Mouse (Mus musculus): ENCODE results near the gene Bscl2. TPM values are rescaled to one million over a fixed set of nuclear protein-coding genes. Genes with fewer than 3 reads are reported as not detected.
"Not testable (repeated sequence)": the region's sequence is repeated elsewhere in the genome, so short reads cannot be mapped to it uniquely, and the experiment has no call there.

Gene Bscl2
- total RNA-seq, 2 experiments from 2014 or later, result 144 to 158 TPM

DNA sequence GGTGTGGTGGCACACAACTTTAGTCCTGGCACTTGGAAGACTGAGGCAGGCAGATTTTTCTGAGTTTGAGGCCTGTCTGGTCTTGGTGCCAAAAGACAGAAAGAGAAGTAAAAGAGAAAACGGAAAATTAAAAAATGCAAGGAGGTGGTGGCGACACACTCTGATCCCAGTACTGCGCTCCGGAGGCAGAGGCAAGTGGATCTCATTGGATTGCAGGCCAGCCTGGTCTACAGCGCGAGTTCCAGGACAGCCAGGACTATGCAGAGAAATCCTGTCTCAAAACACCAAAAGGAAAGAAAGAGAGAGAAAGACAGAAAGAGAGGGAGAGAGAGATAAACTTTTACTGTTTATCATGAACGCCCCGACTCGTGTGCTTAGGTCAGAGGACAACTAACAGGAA is 33.6 kb downstream of the Bscl2 start:
- DNase-seq (ENCODE audit: low spot score in 2 of 2), result no peak

DNA sequence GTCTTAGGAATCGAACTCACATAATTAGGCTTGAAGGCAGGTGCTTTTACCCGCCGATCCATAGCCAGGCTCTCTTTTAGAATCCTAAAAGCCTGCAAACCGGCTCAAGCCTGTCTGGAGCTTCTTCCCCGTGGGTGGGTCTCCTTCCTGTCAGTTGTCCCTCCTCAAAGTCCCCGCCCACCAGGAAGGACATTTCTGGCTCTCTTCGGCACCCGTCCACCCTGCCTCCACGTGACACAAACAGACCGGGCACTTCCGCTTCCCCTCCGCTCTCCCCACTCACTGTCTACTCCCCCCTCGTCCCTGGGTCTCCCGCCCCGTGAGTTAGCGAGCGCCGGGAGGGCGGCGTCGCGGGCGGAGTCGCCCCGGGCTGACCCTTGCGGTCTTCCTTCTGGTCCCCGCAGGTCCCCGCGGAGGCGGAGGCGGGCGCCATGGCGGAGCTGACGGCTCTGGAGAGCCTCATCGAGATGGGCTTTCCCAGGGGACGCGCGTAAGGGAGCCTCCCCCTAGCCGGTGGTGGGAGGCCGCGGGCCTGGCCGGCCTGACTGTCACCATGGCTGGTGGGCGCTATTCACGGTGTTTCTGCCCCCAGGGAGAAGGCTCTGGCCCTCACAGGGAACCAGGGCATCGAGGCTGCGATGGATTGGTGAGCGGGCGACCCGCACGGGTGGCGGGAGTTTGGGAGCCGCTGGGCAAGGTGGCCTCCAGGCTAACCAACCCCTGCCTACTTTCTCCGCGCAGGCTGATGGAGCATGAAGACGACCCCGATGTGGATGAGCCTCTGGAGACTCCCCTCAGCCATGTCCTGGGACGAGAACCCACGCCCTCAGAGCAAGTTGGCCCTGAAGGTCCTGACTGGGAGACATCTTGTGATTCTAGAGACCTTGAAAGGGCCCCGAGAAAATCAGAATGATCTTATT is 34.3 kb downstream of the Bscl2 start, which contains the start of gene Ubxn1:
Ubxn1 (plus strand) TSS at position 230 of the 920 bp plus-strand sequence.
- peak; percentile 95 to 97 for DNase-seq (ENCODE audit: low spot score in 2 of 2)

DNA sequence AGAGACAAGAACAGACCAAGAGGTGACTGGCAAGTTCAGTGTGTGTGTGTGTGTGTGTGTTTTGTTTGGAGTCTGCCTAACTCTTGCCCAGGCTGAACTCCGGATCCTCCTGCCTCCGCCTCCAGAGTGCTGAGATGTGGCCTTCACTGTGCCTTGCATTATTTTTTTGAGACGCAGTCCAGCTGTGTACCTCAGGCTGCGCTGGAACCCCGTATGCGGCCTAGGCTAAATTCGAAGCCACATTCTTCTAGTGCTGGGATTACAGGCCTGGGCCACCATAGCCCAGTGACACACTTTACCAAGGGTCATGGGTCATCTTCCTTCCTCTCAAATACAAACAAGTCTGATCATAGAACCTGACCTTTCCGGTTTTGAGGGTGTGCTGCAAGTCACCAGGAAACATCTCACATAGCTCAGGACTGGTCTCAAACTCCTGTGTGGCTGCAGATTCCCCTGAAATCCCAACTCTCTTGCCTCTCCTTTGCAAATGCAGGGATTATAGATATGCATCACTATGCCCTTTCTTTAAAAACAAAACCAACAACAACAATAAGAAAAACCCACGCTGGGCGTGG is 35.1 kb downstream of the Bscl2 start:
- no peak for DNase-seq (ENCODE audit: low spot score in 2 of 2)

DNA sequence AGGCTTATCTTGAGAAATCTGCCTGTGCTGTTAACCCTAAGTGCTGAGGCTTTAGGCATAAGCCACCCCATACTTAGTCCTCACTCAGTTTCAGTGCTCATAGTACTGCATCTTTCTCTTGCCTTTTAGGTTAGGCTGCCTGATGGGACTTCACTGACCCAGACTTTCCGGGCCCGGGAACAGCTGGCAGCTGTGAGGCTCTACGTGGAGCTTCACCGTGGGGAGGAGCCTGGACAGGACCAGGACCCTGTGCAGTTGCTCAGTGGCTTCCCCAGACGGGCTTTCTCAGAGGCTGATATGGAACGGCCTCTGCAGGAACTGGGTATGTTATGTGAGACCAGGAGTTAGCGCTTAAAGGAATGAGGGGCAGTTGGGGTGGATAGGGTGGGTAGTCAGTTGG is 37.8 kb downstream of the Bscl2 start:
- no peak for DNase-seq (ENCODE audit: low spot score in 2 of 2)

DNA sequence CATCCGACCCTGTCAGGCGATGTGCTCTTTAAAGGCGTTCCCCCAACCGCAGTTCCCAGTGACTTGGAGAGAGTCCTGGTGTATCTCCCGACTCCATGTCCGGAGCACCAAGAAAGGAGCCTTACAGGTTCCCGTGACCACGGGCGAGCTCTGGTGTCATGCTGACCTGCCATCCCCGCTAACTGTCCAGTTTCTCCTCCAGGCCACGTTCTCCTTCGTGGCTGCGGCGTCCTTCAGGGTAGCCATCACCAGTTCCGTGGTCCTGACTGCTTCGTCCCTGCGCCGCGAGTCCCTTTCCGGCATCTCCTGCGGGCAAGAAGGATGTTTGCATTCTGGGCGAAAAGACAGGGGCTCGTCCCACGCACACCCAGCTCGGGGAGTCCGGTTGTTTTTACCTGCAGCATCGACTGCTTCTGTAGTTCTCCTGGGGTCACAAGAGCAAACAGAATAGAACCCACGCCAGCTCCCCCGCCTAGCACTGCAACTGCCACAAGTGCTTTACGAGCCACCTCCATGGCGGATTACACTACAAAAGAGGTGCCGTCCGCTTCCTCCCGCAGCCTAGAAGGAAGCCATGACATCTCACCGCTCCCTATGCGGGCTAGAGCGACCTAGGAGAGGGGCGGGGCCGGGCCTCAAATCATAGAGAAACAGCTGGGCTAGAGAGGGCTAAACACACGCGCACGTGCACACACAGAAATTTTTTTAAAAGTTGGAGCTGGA is 43.2 kb downstream of the Bscl2 start, which contains the start of gene Uqcc3:
Uqcc3 (minus strand) TSS at position 613 of the 723 bp plus-strand sequence.
- DNase-seq (ENCODE audit: low spot score in 2 of 2), result peak; percentile 83 to 85

DNA sequence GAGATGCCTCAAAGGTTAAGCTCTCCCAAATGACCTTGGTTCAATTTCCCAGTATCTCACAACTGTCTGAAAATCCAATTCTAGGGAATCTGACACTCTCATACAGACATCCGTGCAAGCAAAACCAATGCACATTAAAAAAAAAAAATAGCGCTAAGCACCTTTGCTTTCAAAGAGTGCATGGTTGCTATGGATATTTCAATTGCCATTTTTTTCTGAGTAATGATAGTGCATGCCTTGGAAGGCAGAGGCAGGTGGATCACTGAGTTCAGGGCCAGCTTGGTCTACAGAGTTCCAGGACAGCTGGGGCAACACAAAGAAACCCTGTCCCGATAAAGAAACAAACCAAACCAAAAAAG is 43.7 kb downstream of the Bscl2 start:
- DNase-seq (ENCODE audit: low spot score in 2 of 2), result no peak

DNA sequence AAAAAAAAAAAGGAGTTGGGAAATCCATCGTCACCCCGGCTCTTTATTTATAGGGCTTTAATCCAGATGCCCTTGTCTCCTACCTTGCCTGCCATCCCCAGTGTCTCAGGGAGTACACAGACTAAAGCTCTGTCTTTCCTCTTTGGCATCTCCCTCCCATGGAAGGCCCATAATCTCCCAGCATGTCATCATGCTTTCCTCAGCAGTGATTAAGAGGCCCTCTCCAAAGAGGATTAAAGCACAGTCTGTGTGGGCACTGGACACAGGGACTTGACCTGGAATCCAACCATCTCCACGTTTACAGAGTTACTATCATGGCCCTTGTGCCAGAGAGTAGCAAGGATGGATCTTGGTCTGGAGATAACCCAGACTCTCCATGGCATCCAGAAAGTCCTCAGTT is 46.3 kb downstream of the Bscl2 start, which contains the start of the genes Lbhd1 and Gm49403:
Lbhd1 (plus strand) TSS at position 117 of the 400 bp plus-strand sequence.
Gm49403 (plus strand) TSS at position 315 of the 400 bp plus-strand sequence.
- no peak for DNase-seq (ENCODE audit: low spot score in 2 of 2)

DNA sequence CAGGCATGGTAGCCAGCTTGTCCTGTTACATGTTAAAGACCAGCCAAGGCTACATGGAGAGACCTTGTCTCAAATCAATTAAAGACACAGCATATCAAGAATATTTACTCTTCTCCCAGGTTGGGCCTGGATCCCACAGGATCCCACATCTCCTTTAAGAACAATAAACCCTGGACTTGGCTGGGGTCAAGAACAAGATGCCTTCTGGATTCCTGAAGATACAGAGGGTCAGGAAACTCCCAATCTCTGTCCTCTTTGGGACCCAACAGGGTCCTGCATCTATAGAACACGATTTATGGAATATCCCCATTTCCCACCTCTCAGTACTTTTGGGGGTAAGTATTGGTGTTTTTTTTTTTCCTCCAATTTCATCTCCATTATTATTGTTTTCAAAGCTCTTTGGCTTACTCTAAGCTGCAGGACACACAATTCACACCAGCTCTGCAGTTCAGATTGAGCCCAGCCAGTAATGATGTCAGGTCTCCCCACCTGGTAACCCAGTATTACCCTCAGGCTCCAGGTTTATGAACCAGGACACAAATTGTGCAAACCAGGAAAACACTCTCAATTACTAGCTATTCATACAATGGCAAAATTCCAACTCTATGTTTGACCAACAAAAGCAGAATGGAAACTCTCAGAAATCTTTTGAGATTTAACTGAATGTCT is 49.8 kb downstream of the Bscl2 start:
- no peak for DNase-seq (ENCODE audit: low spot score in 2 of 2)

DNA sequence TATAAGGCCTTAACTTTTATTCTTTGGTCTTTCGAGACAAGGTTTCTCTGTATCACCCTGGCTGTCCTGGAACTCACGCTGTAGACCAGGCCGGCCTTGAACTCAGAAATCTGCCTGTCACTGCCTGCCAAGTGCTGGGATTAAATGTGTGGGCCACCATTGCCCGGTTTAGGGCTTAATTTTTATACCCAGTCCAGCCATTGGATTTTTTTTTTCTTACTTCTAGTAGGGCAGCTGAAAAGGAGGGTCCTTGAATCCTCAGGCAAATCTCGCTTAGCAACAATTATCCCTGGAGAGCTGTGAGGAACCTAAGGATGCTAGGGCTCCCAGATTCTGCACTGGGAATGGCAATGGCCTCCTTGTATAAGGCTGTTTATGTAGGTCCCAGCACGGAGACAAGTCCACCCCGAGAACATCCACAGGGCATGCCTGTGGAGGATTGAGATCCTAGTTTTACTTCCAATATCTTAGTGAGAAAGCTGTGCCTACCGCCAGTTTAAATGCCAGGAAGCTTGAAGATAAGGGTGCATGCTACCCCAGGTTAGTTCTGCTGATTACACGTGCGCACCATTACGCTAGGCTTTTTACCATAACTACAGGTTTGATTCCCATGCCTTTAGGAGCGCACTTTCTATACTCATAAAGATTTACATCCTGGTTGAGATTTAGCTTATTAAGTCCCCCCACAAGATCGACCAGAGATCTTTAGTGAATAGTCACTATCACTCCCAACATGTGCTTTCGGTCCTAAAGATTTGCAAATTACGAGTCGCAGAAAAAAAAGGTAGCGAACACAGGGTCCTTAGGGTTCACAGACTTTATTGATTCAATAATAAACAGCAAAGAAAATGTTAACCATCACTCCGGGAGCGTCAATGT is 50.6 kb downstream of the Bscl2 start:
- DNase-seq (ENCODE audit: low spot score in 2 of 2), result no peak

DNA sequence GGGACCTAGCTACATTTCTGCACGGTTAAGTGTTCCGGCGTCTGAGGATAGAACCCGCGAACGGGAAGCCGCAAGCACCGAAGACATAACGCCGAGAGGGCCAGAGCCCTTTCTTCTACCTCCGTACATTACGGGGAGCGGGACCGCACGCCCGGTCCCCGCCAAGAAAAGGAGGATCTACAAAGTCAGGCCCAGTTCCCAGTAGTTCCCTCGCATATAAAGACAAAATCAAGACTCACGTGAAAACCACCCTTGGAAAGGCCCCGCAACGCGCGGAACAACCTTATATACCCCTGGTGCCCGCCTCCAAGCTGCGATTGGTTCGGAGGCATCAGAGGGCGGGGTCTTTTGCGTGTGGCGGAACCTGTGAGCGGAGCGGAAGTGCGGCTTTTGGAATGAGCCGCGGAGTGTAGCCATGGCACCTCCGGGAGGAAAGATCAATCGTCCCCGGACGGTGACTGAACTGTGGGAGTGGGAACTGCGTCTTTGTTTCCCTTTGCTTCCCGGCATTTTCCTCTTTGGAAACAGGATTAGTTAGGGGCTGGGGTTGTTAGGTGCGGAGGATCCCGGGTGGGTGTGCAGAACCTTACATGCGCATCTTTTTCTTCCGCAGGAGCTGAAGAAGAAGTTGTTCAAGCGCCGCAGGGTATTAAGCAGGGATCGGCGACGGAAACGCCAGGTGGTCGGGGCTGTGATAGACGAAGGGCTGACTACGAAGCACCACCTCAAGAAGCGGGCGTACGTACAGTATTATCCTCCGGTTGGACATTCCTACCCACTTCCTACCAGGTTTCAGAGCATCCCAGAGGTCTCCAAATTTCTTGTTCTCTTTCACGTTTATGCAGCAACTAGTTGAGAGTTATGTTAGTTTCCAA is 51.5 kb downstream of the Bscl2 start, which contains the start of the genes 1810009A15Rik and Gm49416:
1810009A15Rik (plus strand) TSS at position 343 of the 875 bp plus-strand sequence.
Gm49416 (plus strand) TSS at position 416 of the 875 bp plus-strand sequence.
- peak; percentile 89 to 92 for DNase-seq (ENCODE audit: low spot score in 2 of 2)

DNA sequence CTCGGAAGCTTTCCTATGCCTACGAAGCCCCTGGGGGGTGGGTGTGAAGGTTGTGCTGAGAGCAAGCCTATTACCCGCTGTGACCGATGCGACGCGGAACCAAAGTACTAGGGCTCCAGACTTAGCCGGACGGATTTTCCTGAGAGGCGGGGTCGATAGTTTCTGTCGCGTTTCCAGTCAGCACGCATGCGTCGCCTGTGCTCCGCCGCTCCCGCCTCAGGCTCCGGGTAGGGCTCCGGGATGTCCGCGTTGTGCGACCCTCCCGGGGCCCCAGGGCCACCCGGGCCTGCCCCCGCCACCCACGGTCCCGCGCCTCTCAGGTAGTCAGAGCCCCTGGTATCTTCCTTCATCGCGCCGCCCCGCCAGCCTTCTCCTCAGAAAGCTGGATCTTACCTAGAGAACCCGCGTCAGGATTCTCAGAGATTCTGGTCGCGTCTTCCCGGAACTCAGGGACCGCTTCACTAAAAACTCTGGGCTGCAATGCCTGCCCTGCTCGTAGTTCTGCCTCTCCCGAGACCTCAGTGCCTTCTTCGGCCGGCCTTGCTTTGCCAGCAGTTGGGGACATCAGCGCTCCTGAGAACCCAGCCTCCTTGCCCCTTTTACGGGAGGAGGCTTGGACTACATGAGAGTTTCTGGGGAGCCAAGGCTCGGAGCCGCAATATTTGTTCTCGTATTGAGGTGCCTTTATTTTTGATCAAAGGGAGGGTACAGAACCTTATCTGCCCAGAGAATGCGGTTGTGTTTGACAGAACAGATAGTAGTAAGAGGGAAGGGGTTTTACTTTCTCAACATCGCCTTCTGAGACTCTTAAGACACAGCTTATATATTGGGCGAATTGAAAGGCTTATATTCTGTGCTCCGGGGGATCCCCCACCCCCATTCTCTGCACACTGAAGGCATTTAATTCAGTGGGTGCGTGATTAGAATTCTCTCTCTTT is 55.8 kb downstream of the Bscl2 start, which contains the start of gene Ints5:
Ints5 (plus strand) TSS at position 177 of the 938 bp plus-strand sequence.
- DNase-seq (ENCODE audit: low spot score in 2 of 2), result peak; percentile 82 to 83

DNA sequence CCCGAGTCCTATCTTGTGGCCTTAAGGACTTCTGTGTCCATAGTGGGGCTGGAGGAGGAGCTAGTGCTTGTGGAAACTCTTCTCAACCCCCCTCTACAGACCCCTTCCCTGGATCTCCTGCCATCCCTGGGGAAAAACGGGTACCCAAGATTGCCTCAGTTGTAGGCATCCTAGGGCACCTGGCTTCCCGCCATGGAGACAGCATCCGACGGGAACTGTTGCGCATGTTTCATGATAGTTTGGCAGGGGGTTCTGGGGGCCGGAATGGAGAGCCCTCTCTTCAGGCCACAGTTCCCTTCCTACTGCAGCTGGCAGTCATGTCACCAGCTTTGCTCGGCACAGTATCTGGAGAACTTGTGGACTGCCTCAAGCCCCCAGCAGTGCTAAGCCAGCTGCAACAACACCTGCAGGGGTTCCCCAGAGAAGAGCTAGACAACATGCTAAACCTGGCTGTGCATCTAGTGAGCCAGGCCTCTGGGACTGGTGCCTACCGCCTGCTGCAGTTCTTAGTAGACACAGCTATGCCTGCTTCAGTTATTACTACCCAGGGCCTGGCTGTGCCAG is 58.2 kb downstream of the Bscl2 start:
- no peak for DNase-seq (ENCODE audit: low spot score in 2 of 2)

DNA sequence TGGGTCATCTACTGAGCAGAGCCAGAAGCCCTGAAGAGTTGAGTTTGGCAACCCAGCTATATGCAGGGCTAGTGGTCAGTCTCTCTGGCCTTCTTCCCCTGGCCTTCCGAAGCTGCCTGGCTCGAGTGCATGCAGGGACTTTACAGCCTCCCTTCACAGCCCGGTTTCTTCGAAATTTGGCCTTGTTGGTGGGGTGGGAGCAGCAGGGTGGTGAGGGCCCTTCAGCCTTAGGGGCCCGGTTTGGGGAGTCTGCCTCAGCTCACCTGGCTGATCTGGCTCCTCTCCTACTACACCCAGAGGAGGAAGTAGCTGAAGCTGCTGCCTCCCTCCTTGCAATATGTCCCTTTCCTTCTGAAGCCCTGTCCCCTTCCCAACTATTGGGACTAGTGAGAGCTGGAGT is 59.0 kb downstream of the Bscl2 start:
- DNase-seq (ENCODE audit: low spot score in 2 of 2), result not testable (repeated sequence)

DNA sequence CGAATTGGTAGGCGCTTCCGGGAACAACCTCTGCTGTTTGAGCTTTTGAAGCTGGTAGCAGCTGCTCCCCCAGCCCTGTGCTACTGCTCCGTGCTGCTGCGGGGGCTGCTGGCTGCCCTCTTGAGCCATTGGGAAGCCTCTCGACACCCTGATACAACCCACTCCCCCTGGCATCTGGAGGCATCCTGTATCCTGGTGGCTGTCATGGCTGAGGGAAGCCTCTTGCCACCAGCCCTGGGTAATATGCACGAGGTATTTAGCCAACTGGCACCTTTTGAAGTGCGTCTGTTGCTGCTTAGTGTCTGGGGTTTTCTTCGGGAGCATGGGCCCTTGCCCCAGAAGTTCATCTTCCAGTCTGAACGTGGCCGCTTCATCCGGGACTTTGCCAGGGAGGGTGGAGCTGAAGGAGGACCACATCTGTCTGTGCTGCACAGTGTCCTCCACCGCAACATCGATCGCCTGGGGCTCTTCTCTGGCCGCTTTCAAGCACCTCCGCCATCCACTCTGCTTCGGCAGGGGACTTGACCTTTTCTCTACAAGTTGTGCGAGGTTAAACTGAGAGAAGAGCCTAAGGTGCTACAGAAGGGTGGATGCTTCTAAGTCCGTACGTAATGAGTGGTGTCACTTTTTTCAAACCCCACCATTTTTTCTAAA is 60.1 kb downstream of the Bscl2 start:
- peak in 1 of 2 experiments; percentile 45 for DNase-seq (ENCODE audit: low spot score in 2 of 2)

DNA sequence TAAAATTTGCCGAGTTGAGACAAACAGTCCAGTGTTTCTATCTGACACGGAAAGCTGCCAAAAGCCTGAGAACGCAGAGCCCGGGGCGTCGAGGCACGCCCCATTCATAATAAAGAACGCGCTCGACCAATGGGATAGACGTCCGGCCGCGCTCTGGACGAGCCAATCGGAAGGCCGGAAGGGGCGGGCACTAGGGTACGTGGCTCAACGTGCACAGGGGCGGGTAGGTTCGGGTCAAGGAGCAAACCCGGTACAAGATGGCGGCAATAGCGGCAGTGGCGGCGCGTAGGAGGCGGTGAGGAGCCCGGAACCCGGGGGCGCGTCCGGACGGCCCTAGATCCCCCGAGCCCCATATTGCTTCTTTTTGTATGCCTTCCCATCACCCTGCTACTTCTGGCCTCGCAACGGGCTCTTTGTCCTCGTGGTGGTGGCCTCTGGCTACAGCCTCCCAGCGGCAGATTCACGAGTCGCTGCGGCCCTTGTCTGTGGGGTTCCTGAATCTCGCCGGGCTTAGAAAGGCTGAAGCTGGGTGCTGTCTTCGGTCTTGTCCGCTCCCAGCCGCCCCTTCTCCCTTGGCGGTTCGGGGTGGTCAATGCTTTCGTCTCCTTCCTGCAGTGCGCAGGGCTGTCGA is 60.7 kb downstream of the Bscl2 start, which contains the start of gene Ganab:
Ganab (plus strand) TSS at position 207 of the 631 bp plus-strand sequence.
- peak; percentile 89 to 92 for DNase-seq (ENCODE audit: low spot score in 2 of 2)

Data from adrenal gland, adult 18-20 months (tissue).